Comparison of ENCODE assay signal across 12 mouse cellular contexts in genomic region chr11:109717448-109717847, GRCm38 (mm10). TPM values are rescaled to one million over a fixed set of nuclear protein-coding genes. Genes with fewer than 3 reads are reported as not detected.
DNase-seq lines count a peak whose midpoint lies in the region.
"Had no signal": no experiment of that assay in that cellular context is flagged by ENCODE, and none has a peak within 500 bp of the region (broad histone marks: within the 10 kb centered on the region; RNA-seq: fewer than 3 reads in every experiment).

No protein-coding gene starts in this region.

- peak; percentile 59 to 86 for DNase-seq in frontal cortex, adult 2 months (ENCODE audit: extremely low spot score in 1 of 2, low spot score in 1 of 2)
- no peak for DNase-seq in frontal cortex, postnatal 14 days (ENCODE audit: low spot score in 2 of 2)
- DNase-seq in left cerebral cortex, adult 11 months (ENCODE audit: low spot score): peak; percentile 47
- DNase-seq in left cerebral cortex, postnatal 4 days: no peak
- DNase-seq in layer of hippocampus, adult 9-11 months: peak; percentile 50
- DNase-seq in right cerebral cortex, postnatal 14 days: peak; percentile 32
- no peak for DNase-seq in ovary, postnatal 36 days (ENCODE audit: low spot score)
- DNase-seq in T-cell, adult 2 months (ENCODE audit: low spot score): no peak
- DNase-seq: adrenal gland, postnatal 14 days; B cell, adult 2 months; cerebellum, adult 11 months; gastrocnemius, postnatal 14 days had no signal

- intact Hi-C loops in left cerebral cortex, postnatal 4 days (cut with DNase I): no loop called here

RNA-seq across cellular contexts. Expression of gene Fam20a, which starts 4.6 kb away (rescaled TPM):
- 14.6 and 15.8 TPM in 2 replicates for polyA plus RNA-seq in frontal cortex, adult 2 months (2012; rRNA removed)
- 1 to 10 TPM; 6.4 to 6.7 TPM for total RNA-seq in left cerebral cortex, postnatal 4 days (2021)

Comparison
In these comparisons a context has a peak if more than half of its experiments do, and no peak if none do; other contexts are left out.
1. DNase-seq: peak in frontal cortex, adult 2 months (2 of 2), left cerebral cortex, adult 11 months (single experiment), layer of hippocampus, adult 9-11 months (single experiment) and right cerebral cortex, postnatal 14 days (single experiment); none in frontal cortex, postnatal 14 days (0 of 2), left cerebral cortex, postnatal 4 days (single experiment), ovary, postnatal 36 days (single experiment) and T-cell, adult 2 months (single experiment).